In genomic region chr2:117304941-117305340, GRCm38 (mm10) we compare ENCODE assay signal across 17 mouse cellular contexts. TPM values are rescaled to one million over a fixed set of nuclear protein-coding genes. Genes with fewer than 3 reads are reported as not detected.
DNase-seq lines count a peak whose midpoint lies in the region.
"Had no signal": no experiment of that assay in that cellular context is flagged by ENCODE, and none has a peak within 500 bp of the region (broad histone marks: within the 10 kb centered on the region; RNA-seq: fewer than 3 reads in every experiment).

No protein-coding gene starts in this region.

- peak; percentile 85 to 91 for DNase-seq in cerebellum, postnatal 10 days
- DNase-seq in cerebellum, postnatal 25 days, result no peak
- peak; percentile 33 for DNase-seq in layer of hippocampus, adult 11-12 months (ENCODE audit: low spot score)
- no peak for DNase-seq in layer of hippocampus, adult 8-10 months (ENCODE audit: low spot score in 2 of 2)
- DNase-seq in layer of hippocampus, adult 9-11 months, result peak; percentile 58
- no peak for DNase-seq in layer of hippocampus, adult 9-10 months (ENCODE audit: low spot score)
- peak; percentile 53 for DNase-seq in brain, adult 2 months (ENCODE audit: low read depth, low spot score)
- DNase-seq: adrenal gland, adult 8-10 months; adrenal gland, postnatal 14 days; adrenal gland, postnatal 36 days; B cell, adult 2 months; cerebellum, adult 11 months; cerebellum, adult 18-20 months; cerebellum, adult 8-10 months; cerebellum, postnatal 36 days; embryo, embryonic 11 days had no signal

RNA-seq across cellular contexts. Expression of gene Rasgrp1, which starts 37.9 kb away (rescaled TPM):
- 100 to 1,000 TPM; 328 to 405 (median 376) TPM for total RNA-seq in layer of hippocampus, adult 8-10 months (2022)
- total RNA-seq: common myeloid progenitor, adult 5-6 weeks had no signal

RNA-seq across cellular contexts. Expression of gene Fam98b, which starts 55.4 kb away (rescaled TPM):
- total RNA-seq in layer of hippocampus, adult 8-10 months (2022), result 10 to 100 TPM; 48.7 to 56.0 (median 51.8) TPM

Comparison
In these comparisons a context has a peak if more than half of its experiments do, and no peak if none do; other contexts are left out.
1. DNase-seq: peak in cerebellum, postnatal 10 days (2 of 2), layer of hippocampus, adult 11-12 months (single experiment), layer of hippocampus, adult 9-11 months (single experiment) and brain, adult 2 months (single experiment); none in cerebellum, postnatal 25 days (0 of 2), layer of hippocampus, adult 8-10 months (0 of 2) and layer of hippocampus, adult 9-10 months (single experiment).